Mouse (Mus musculus): ENCODE results near the gene Ms4a10. TPM values are rescaled to one million over a fixed set of nuclear protein-coding genes. Genes with fewer than 3 reads are reported as not detected.

Gene Ms4a10
- polyA plus RNA-seq, 1 experiment: not detected

DNA sequence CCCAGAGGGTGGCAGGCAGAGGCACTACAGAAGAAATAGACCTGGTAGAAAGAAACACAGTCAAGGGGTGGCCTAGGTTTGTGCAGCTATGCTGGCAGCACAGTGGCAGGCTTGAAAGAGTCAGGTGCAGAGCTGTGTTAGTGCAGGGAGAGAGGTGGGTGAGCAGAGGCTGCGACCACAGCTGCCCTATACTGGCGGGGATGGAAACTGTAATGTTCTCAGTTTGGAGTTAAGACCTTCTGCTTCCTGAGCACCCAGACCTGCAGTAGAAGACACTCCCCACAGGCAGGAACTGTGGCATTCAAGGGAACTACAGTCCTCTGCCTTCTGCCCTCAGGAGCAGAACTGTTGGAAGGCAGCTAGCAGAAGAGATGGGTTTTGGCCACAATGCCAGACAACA lies 59.6 kb downstream of the Ms4a10 start:
- H3K27ac ChIP-seq (replicated peaks; ENCODE audit: low read depth, low read length): no peak overlapping the region
- no peak overlapping the region for H3K4me3 ChIP-seq (ENCODE audit: insufficient read depth, low read depth, low read length)
- no peaks in the 10 kb centered on the region for H3K4me1 ChIP-seq (ENCODE audit: control insufficient read depth, insufficient read depth, insufficient read length, low read length)

DNA sequence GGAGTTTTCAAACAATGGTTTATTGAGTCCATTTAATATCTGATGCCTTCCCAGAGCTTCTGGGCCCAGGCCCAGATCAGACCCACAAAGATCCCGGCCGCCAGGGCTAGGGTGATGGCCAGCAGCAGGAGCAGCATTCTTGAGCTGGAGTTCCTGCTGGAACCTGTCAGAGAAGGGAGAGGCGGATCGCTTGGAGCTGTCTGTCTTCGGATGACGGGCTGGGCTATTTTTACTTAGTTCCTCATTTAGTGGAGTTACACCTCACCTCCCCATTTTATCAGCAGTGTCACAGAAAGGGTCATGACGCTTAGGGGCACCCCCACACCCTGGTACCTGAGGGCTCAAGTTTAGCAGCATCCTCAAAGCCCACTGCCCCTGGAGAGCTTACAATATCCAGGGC lies 60.2 kb downstream of the Ms4a10 start:
- no peak overlapping the region for H3K4me3 ChIP-seq (ENCODE audit: insufficient read depth, low read depth, low read length)
- no peaks in the 10 kb centered on the region for H3K4me1 ChIP-seq (ENCODE audit: control insufficient read depth, insufficient read depth, insufficient read length, low read length)
- H3K27ac ChIP-seq (replicated peaks; ENCODE audit: low read depth, low read length): no peak overlapping the region

Other genes starting within 250 kb of the Ms4a10 start
- gene Cd5, start 235.7 kb downstream of the Ms4a10 start, polyA plus RNA-seq (2012; ENCODE audit: insufficient read depth, insufficient read length, missing spikeins): not detected in 2 replicates
- not detected in 2 replicates for gene Cd6, start 144.6 kb downstream of the Ms4a10 start, polyA plus RNA-seq (2012; ENCODE audit: insufficient read depth, insufficient read length, missing spikeins)
- 2.1 and 2.4 TPM in 2 replicates for gene Slc15a3, start 134.9 kb downstream of the Ms4a10 start, polyA plus RNA-seq (2012; ENCODE audit: insufficient read depth, insufficient read length, missing spikeins)
- gene Tmem132a, start 104.7 kb downstream of the Ms4a10 start, polyA plus RNA-seq (2012; ENCODE audit: insufficient read depth, insufficient read length, missing spikeins): 1.7 and 2.1 TPM in 2 replicates
- 75.1 and 80.3 TPM in 2 replicates for gene Tmem109, start 92.7 kb downstream of the Ms4a10 start, polyA plus RNA-seq (2012; ENCODE audit: insufficient read depth, insufficient read length, missing spikeins)
- gene Prpf19, start 79.4 kb downstream of the Ms4a10 start, polyA plus RNA-seq (2012; ENCODE audit: insufficient read depth, insufficient read length, missing spikeins): 64.9 and 65.6 TPM in 2 replicates
- gene Zp1, start 54.0 kb downstream of the Ms4a10 start, polyA plus RNA-seq (2012; ENCODE audit: insufficient read depth, insufficient read length, missing spikeins): not detected in 2 replicates
- gene Ptgdr2, start 37.5 kb downstream of the Ms4a10 start, polyA plus RNA-seq (2012; ENCODE audit: insufficient read depth, insufficient read length, missing spikeins): not detected in 2 replicates
- gene Ccdc86, start 25.4 kb downstream of the Ms4a10 start, polyA plus RNA-seq (2012; ENCODE audit: insufficient read depth, insufficient read length, missing spikeins): 3.8 and 4.0 TPM in 2 replicates
- gene Ms4a15, start 18.6 kb upstream of the Ms4a10 start, polyA plus RNA-seq (2012; ENCODE audit: insufficient read depth, insufficient read length, missing spikeins): not detected in 2 replicates
- gene Ms4a18, start 43.4 kb upstream of the Ms4a10 start, polyA plus RNA-seq (2012; ENCODE audit: insufficient read depth, insufficient read length, missing spikeins): not detected in 2 replicates
- gene Ms4a8a, start 106.4 kb upstream of the Ms4a10 start, polyA plus RNA-seq (2012; ENCODE audit: insufficient read depth, insufficient read length, missing spikeins): 1.4 and 2.8 TPM in 2 replicates
- gene 1700017D01Rik, start 156.2 kb upstream of the Ms4a10 start, polyA plus RNA-seq (2012; ENCODE audit: insufficient read depth, insufficient read length, missing spikeins): not detected in 2 replicates
- not detected in 2 replicates for gene 1700025F22Rik, start 190.7 kb upstream of the Ms4a10 start, polyA plus RNA-seq (2012; ENCODE audit: insufficient read depth, insufficient read length, missing spikeins)
- not detected in 2 replicates for gene Ms4a13, start 222.1 kb upstream of the Ms4a10 start, polyA plus RNA-seq (2012; ENCODE audit: insufficient read depth, insufficient read length, missing spikeins)

Data from brown adipose tissue, adult 24 weeks (tissue).